Mouse (Mus musculus): ENCODE measurements around the gene Large1. TPM values are rescaled to one million over a fixed set of nuclear protein-coding genes. Genes with fewer than 3 reads are reported as not detected.
"Not testable (repeated sequence)": the region's sequence is repeated elsewhere in the genome, so short reads cannot be mapped to it uniquely, and the experiment has no call there.

The Large1 gene
- polyA plus RNA-seq, 1 experiment from 2014 or later = 7.1 TPM

DNA sequence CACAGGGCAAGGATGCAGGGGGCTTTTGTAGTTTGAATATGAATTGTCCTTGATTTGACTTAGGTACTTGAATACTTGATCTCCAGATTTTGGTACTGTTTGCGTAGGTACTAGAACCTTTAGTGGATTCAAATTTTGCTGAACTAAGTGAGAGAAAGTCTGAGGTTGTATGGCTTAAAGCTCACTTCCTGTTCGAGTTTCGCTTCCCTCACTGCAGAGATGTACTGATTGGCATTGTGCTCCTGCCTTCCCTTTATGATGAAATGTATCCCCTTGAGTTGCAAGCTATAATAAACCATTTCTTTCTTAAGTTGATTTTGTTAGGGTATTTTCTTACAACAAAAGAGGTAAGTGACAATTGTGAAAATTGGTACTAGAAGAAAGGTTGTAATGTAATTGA is 253.8 kb downstream of the Large1 start:
- no peak overlapping the region for H3K4me2 ChIP-seq (replicated peaks)
- H3K36me3 ChIP-seq = no peaks in the 10 kb centered on the region
- no peak overlapping the region for H3K27ac ChIP-seq (replicated peaks)
- WGBS = 87% methylated on average over 3 of the region's 3 CpGs
- no peak overlapping the region for H3K4me3 ChIP-seq (replicated peaks)
- H3K27me3 ChIP-seq = no peaks in the 10 kb centered on the region
- no peaks in the 10 kb centered on the region for H3K9me3 ChIP-seq (replicated peaks)
- H3K9ac ChIP-seq = no peak overlapping the region
- ATAC-seq (ENCODE audit: insufficient number of reproducible peaks, low FRiP score, low TSS enrichment, low read depth) = no peak
- no peaks in the 10 kb centered on the region for H3K4me1 ChIP-seq

- Histone ChIP-seq H3K27ac (replicated peaks) (no peak overlapping the region), H3K9me3 (replicated peaks) (no peaks in the 10 kb centered on the region), H3K4me2 (replicated peaks) (no peak overlapping the region), H3K9ac (no peak overlapping the region), H3K4me1 (no peaks in the 10 kb centered on the region), H3K27me3 (no peaks in the 10 kb centered on the region), H3K4me3 (replicated peaks) (no peak overlapping the region), H3K36me3 (no peaks in the 10 kb centered on the region)
- ATAC-seq (ENCODE audit: insufficient number of reproducible peaks, low FRiP score, low TSS enrichment, low read depth) = no peak
- WGBS = 76% methylated on average over 2 of the region's 2 CpGs
Measured at GRCm38 (mm10) chr8:73096952-73097351, 256.4 kb downstream of the Large1 start.

DNA sequence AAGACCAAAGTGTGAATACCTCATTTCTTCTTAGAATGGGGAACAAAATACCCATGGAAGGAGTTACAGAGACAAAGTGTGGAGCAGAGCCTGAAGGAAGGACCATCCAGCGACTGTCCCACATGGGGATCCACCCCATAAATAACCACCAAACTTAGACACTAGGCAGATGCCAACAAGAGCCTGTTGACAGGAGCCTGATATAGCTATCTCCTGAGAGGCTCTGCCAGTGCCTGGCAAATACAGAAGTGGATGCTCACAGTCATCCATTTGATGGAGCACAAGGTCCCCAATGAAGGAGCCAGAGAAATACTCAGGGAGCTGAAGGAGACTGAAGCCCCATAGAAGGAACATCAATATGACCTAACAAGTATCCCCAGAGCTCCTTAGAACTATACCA is 275.6 kb downstream of the Large1 start:
- not testable (repeated sequence) for H3K36me3 ChIP-seq; H3K27ac ChIP-seq (replicated peaks); H3K27me3 ChIP-seq; H3K9me3 ChIP-seq (replicated peaks); H3K9ac ChIP-seq; H3K4me1 ChIP-seq; ATAC-seq (ENCODE audit: insufficient number of reproducible peaks, low FRiP score, low TSS enrichment, low read depth); H3K4me2 ChIP-seq (replicated peaks); H3K4me3 ChIP-seq (replicated peaks)
- WGBS = 91% methylated on average over 1 of the region's 1 CpGs

DNA sequence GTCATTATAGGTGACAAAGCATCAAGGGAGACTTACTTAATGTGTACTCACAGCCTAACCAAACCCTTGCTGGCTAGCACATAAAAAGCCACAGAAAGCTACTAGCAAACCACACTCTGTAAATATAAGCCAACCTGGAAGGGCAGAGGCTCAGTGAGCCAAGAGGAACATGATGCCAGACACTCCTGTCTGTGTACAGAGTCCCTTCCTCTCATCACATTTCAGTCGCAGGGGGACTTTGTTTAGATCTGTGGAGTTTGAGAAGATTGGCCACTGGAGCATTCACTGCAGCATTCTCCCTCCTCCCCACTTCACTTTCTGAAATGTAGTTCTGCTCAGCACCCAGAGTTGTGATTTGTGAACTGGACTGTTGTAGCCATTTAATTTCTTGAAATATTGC is 291.9 kb downstream of the Large1 start:
- ATAC-seq (ENCODE audit: insufficient number of reproducible peaks, low FRiP score, low TSS enrichment, low read depth) = no peak
- no peak overlapping the region for H3K27ac ChIP-seq (replicated peaks)
- H3K4me2 ChIP-seq (replicated peaks) = no peak overlapping the region
- H3K9ac ChIP-seq = no peak overlapping the region
- H3K4me3 ChIP-seq (replicated peaks) = no peak overlapping the region
- no peaks in the 10 kb centered on the region for H3K36me3 ChIP-seq
- H3K27me3 ChIP-seq = no peaks in the 10 kb centered on the region
- no peaks in the 10 kb centered on the region for H3K4me1 ChIP-seq
- no peaks in the 10 kb centered on the region for H3K9me3 ChIP-seq (replicated peaks)
- WGBS = 46% methylated on average over 1 of the region's 1 CpGs

GRCm38 (mm10) chr8:73054726-73055125 is 298.6 kb downstream of the Large1 start:
- H3K36me3 ChIP-seq = no peaks in the 10 kb centered on the region
- no peak overlapping the region for H3K27ac ChIP-seq (replicated peaks)
- 70% methylated on average over 1 of the region's 1 CpGs for WGBS
- H3K9me3 ChIP-seq (replicated peaks) = no peaks in the 10 kb centered on the region
- ATAC-seq (ENCODE audit: insufficient number of reproducible peaks, low FRiP score, low TSS enrichment, low read depth) = no peak
- no peak overlapping the region for H3K9ac ChIP-seq
- no peak overlapping the region for H3K4me3 ChIP-seq (replicated peaks)
- H3K4me2 ChIP-seq (replicated peaks) = no peak overlapping the region
- H3K4me1 ChIP-seq = no peaks in the 10 kb centered on the region
- no peaks in the 10 kb centered on the region for H3K27me3 ChIP-seq

- WGBS = 92% methylated on average over 3 of the region's 3 CpGs
Measured at GRCm38 (mm10) chr8:73053878-73054277, 299.5 kb downstream of the Large1 start.

DNA sequence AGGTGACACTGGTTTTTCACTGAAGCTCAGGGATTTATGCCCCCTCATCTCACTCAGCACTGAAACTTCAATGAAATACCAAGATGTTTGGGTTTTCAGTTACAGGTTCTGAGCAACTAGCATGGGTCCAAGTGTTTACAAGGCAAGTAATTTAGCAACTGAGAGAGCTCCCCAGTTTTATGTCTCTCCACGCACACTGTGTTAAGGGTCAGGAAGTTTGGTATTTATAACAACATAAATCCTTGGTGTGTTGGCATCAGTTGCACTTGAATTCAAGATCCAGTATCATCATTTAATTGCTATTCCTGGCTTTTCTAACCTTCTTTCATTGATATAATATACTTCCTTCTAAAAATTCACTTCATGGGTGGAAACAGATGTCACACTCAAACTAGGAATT is 300.9 kb downstream of the Large1 start:
- no peak for ATAC-seq (ENCODE audit: insufficient number of reproducible peaks, low FRiP score, low TSS enrichment, low read depth)
- no peaks in the 10 kb centered on the region for H3K9me3 ChIP-seq (replicated peaks)
- 75% methylated on average over 1 of the region's 1 CpGs for WGBS

More at GRCm38 (mm10) chr8:73053878-73054277, 299.5 kb downstream of the Large1 start:
- Histone ChIP-seq H3K36me3 (no peaks in the 10 kb centered on the region), H3K4me2 (replicated peaks) (no peak overlapping the region), H3K27me3 (no peaks in the 10 kb centered on the region), H3K27ac (replicated peaks) (no peak overlapping the region), H3K4me1 (no peaks in the 10 kb centered on the region), H3K9me3 (replicated peaks) (no peaks in the 10 kb centered on the region), H3K9ac (no peak overlapping the region), H3K4me3 (replicated peaks) (no peak overlapping the region)
- no peak for ATAC-seq (ENCODE audit: insufficient number of reproducible peaks, low FRiP score, low TSS enrichment, low read depth)

GRCm38 (mm10) chr8:73048136-73048535 is 305.2 kb downstream of the Large1 start:
- 96% methylated on average over 3 of the region's 3 CpGs for WGBS
- no peak for ATAC-seq (ENCODE audit: insufficient number of reproducible peaks, low FRiP score, low TSS enrichment, low read depth)
- Histone ChIP-seq H3K27ac (replicated peaks) (no peak overlapping the region), H3K27me3 (no peaks in the 10 kb centered on the region), H3K9me3 (replicated peaks) (no peaks in the 10 kb centered on the region), H3K4me3 (replicated peaks) (no peak overlapping the region), H3K9ac (no peak overlapping the region), H3K4me2 (replicated peaks) (no peak overlapping the region), H3K36me3 (no peaks in the 10 kb centered on the region), H3K4me1 (no peaks in the 10 kb centered on the region)

More for the DNA sequence above, 300.9 kb downstream of the Large1 start:
- no peak overlapping the region for H3K27ac ChIP-seq (replicated peaks)
- H3K27me3 ChIP-seq = no peaks in the 10 kb centered on the region
- H3K4me1 ChIP-seq = no peaks in the 10 kb centered on the region
- H3K4me2 ChIP-seq (replicated peaks) = no peak overlapping the region
- no peaks in the 10 kb centered on the region for H3K36me3 ChIP-seq
- H3K4me3 ChIP-seq (replicated peaks) = no peak overlapping the region
- H3K9ac ChIP-seq = no peak overlapping the region

DNA sequence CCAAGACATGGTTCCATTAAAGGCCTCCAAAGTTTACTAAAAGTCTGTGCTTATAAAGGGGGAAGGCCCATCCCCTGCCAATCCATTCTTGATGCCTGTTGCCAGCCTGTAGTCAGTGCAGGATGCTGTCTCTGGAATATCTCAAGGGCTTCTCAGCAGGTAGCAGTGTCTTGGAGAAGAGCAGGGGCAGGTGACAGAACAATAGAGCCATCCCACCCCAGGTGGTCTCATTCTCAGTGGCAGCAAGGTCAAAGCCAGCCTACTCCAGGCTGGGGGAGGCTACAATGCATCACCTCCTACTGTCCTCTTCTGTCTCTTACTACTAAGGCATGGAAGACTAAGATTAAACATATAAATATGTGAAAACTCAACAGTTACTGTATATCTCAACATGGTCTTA is 323.6 kb downstream of the Large1 start:
- Histone ChIP-seq H3K27ac (replicated peaks) (no peak overlapping the region), H3K9ac (no peak overlapping the region), H3K27me3 (no peaks in the 10 kb centered on the region), H3K4me1 (no peaks in the 10 kb centered on the region), H3K4me2 (replicated peaks) (no peak overlapping the region), H3K4me3 (replicated peaks) (no peak overlapping the region), H3K9me3 (replicated peaks) (no peaks in the 10 kb centered on the region), H3K36me3 (no peaks in the 10 kb centered on the region)
- ATAC-seq (ENCODE audit: insufficient number of reproducible peaks, low FRiP score, low TSS enrichment, low read depth) = no peak

DNA sequence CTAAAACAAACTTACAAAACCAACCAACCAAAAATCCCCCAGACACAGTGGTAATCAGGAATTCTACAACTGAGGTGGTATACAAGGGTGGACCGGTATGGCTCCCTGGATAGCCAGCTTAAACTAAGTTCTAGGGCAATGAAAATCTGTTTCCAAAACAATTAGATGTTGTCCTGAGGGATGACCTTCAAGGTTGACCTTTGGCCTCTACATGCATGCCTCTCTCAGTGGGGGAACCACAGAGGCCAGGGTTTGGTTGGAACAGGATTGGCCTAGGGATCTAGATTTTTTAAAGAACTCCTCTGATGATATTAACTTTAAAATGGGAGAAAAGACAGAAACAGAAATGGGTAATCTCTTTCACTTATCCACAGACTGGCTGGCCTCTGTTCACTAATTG is 335.1 kb downstream of the Large1 start:
- no peak overlapping the region for H3K9ac ChIP-seq
- no peak overlapping the region for H3K4me3 ChIP-seq (replicated peaks)
- no peaks in the 10 kb centered on the region for H3K4me1 ChIP-seq
- H3K9me3 ChIP-seq (replicated peaks) = no peaks in the 10 kb centered on the region
- ATAC-seq (ENCODE audit: insufficient number of reproducible peaks, low FRiP score, low TSS enrichment, low read depth) = no peak
- 67% methylated on average over 1 of the region's 1 CpGs for WGBS
- H3K36me3 ChIP-seq = no peaks in the 10 kb centered on the region
- no peak overlapping the region for H3K4me2 ChIP-seq (replicated peaks)
- no peaks in the 10 kb centered on the region for H3K27me3 ChIP-seq
- no peak overlapping the region for H3K27ac ChIP-seq (replicated peaks)

GRCm38 (mm10) chr8:73017601-73018000 is 335.7 kb downstream of the Large1 start:
- H3K9me3 ChIP-seq (replicated peaks) = no peaks in the 10 kb centered on the region
- H3K4me3 ChIP-seq (replicated peaks) = no peak overlapping the region
- H3K9ac ChIP-seq = no peak overlapping the region
- ATAC-seq (ENCODE audit: insufficient number of reproducible peaks, low FRiP score, low TSS enrichment, low read depth) = no peak
- no peaks in the 10 kb centered on the region for H3K27me3 ChIP-seq
- WGBS = 86% methylated on average over 1 of the region's 1 CpGs
- H3K4me2 ChIP-seq (replicated peaks) = no peak overlapping the region
- no peak overlapping the region for H3K27ac ChIP-seq (replicated peaks)
- no peaks in the 10 kb centered on the region for H3K4me1 ChIP-seq
- H3K36me3 ChIP-seq = no peaks in the 10 kb centered on the region

GRCm38 (mm10) chr8:73016303-73016702 is 337.0 kb downstream of the Large1 start:
- Histone ChIP-seq H3K36me3 (no peaks in the 10 kb centered on the region), H3K27ac (replicated peaks) (no peak overlapping the region), H3K9ac (no peak overlapping the region), H3K27me3 (no peaks in the 10 kb centered on the region), H3K4me2 (replicated peaks) (no peak overlapping the region), H3K4me1 (no peaks in the 10 kb centered on the region), H3K9me3 (replicated peaks) (no peaks in the 10 kb centered on the region), H3K4me3 (replicated peaks) (no peak overlapping the region)
- ATAC-seq (ENCODE audit: insufficient number of reproducible peaks, low FRiP score, low TSS enrichment, low read depth) = no peak
- 88% methylated on average over 2 of the region's 2 CpGs for WGBS

Measured in embryonic facial prominence, embryonic 15.5 days (tissue).